Mouse (Mus musculus) A20 (cell line): ENCODE measurements at regions not wholly inside any gene's neighbourhood (a gene's known extent, or its start where the extent isn't known, plus 50 kb on each side); places are given as distances from the start of the nearest gene placed in this dataset.

Source experiments
- DNase-seq: peaks from one replicate; pipeline ENCODE4 v3.0.0-alpha.2; 2011; ENCODE audit warnings: low read depth, low spot score

DNA sequence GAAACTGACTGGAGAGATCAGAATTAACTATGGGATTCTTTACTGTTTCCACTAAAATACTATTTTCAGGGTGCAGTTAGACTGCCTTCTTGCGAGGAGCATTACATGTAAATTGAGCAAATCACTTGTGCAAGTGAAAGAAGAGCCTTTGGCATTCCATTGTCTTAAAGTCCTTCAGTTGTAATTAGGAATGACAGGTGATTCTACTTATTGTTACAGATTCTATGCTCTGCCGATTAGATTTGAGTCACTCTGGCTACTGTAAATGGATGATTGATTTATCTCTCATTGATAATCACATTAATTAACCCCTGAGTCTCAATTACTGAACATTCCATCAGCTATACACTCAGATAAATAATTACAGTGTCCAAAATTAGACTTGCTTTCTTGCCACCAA, 2784.9 kb upstream of the Gm12353 start:
- no peak for DNase-seq

DNA sequence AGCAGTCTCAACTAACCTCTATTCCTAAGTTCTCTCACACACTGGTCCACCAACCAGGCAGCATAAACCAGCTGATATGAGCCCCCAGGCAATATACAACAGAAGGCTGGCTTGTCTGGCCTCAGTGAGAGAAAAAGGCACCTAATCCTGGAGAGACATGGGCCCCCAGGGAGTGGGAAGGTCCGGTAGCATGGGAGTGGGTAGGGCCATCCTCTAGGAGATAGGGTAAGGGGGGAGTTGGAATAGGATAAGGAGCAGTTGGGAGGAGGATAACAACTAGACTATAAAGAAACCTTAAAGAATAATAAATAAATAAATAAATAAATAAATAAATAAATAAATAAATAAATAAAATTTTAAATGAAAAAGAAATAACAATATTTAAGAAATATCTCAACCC, 2773.7 kb upstream of the Gm12353 start:
- DNase-seq: no peak

DNA sequence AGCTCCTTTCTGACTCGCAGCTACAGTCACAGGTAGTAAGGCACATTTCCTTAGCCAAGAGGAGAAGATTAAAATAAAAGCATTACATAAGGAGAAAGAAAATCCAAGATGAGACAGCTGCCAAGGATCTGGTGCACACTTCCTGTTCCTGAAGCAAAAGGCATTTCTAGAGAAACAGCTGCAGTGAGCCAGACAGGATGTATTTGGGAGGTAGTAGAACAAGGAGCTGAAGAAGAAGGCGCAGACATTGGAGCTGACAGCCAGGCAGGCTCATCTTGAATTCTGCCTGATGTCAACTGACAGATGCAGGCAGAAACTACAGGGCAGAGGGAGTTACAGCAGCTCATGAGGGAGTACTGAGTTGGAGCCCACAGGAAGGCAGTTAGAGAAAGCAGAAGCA, 2757.2 kb upstream of the Gm12353 start:
- DNase-seq: peak; percentile 4

DNA sequence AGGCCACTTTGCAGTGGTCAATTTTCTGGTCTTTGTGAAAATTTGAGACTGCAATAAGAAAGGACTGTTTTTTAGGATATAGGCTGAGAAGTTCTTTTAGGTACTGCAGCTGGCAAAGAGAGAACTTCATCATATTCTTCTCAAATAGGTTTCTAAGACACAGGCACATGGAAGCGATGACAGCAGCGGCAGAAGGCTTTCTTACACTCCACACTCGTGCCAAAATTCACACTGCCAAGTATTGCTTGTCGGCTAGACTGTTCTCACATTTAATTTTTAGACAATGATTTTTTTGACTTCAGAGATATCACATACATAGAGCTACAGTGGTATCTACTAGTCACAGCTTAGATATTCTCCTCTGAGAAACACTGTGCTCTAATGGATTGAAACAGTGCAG, 2752.6 kb upstream of the Gm12353 start:
- DNase-seq: no peak
